Mouse (Mus musculus): ENCODE results near the gene Skil.
A peak's percentile ranks its signal among the peaks of the same experiment; 100 is the strongest.
"Not testable (repeated sequence)": the region's sequence is repeated elsewhere in the genome, so short reads cannot be mapped to it uniquely, and the experiment has no call there.

The Skil gene

GRCm38 (mm10) chr3:31126848-31127247, 32.0 kb downstream of the Skil start:
- no peak for DNase-seq (ENCODE audit: low spot score)

- DNase-seq (ENCODE audit: low spot score), result no peak
These were observed 34.9 kb downstream of the Skil start for GRCm38 (mm10) chr3:31129766-31130165.

GRCm38 (mm10) chr3:31133664-31134063, 38.8 kb downstream of the Skil start:
- no peak for DNase-seq (ENCODE audit: low spot score)

GRCm38 (mm10) chr3:31134246-31134645, 39.4 kb downstream of the Skil start:
- DNase-seq (ENCODE audit: low spot score), result peak; percentile 68

GRCm38 (mm10) chr3:31134696-31135095, 39.8 kb downstream of the Skil start:
- no peak for DNase-seq (ENCODE audit: low spot score)

- not testable (repeated sequence) for DNase-seq (ENCODE audit: low spot score)
These were observed 41.7 kb downstream of the Skil start for GRCm38 (mm10) chr3:31136591-31136990.

GRCm38 (mm10) chr3:31138454-31139424, 43.9 kb downstream of the Skil start:
- DNase-seq (ENCODE audit: low spot score), result peak; percentile 83

- DNase-seq (ENCODE audit: low spot score), result no peak
These were observed 46.8 kb downstream of the Skil start for GRCm38 (mm10) chr3:31141621-31142020.

- not testable (repeated sequence) for DNase-seq (ENCODE audit: low spot score)
These were observed 50.4 kb downstream of the Skil start for GRCm38 (mm10) chr3:31145222-31145621.

GRCm38 (mm10) chr3:31145641-31146290, 50.9 kb downstream of the Skil start:
- DNase-seq (ENCODE audit: low spot score), result peak; percentile 74

GRCm38 (mm10) chr3:31148595-31148994, 53.7 kb downstream of the Skil start:
- no peak for DNase-seq (ENCODE audit: low spot score)

GRCm38 (mm10) chr3:31149706-31150105, 54.8 kb downstream of the Skil start, which contains the start of gene Cldn11:
Cldn11 (plus strand) TSS chr3:31149920.
- DNase-seq (ENCODE audit: low spot score), result no peak

- DNase-seq (ENCODE audit: low spot score), result no peak
These were observed 57.2 kb downstream of the Skil start for GRCm38 (mm10) chr3:31152108-31152507.

GRCm38 (mm10) chr3:31156126-31156525, 61.3 kb downstream of the Skil start:
- DNase-seq (ENCODE audit: low spot score), result no peak

GRCm38 (mm10) chr3:31157776-31158175, 62.9 kb downstream of the Skil start:
- DNase-seq (ENCODE audit: low spot score), result no peak

- DNase-seq (ENCODE audit: low spot score), result no peak
These were observed 65.2 kb downstream of the Skil start for GRCm38 (mm10) chr3:31160046-31160445.

GRCm38 (mm10) chr3:31161336-31161735, 66.5 kb downstream of the Skil start:
- DNase-seq (ENCODE audit: low spot score), result no peak

- no peak for DNase-seq (ENCODE audit: low spot score)
These were observed 68.0 kb downstream of the Skil start for GRCm38 (mm10) chr3:31162860-31163259.

GRCm38 (mm10) chr3:31165803-31166202, 70.9 kb downstream of the Skil start:
- DNase-seq (ENCODE audit: low spot score), result no peak

- DNase-seq (ENCODE audit: low spot score), result no peak
These were observed 71.6 kb downstream of the Skil start for GRCm38 (mm10) chr3:31166365-31166871.
